Mouse (Mus musculus) gonadal fat pad, adult 2 months (tissue): ENCODE results near the gene Gprc5c. TPM values are rescaled to one million over a fixed set of nuclear protein-coding genes. Genes with fewer than 3 reads are reported as not detected.
A peak's percentile ranks its signal among the peaks of the same experiment; 100 is the strongest.

ENCODE experiments used
- DNase-seq: peaks from one replicate; pipeline ENCODE4 v3.0.0-alpha.2; 2012; ENCODE audit warnings: low read depth
- polyA plus RNA-seq: library from polyadenylated mRNA; depleted of rRNA; stranded (reverse); fragments of >200 nt; gene quantifications from 2 replicates; pipeline ENCODE4 v1.2.3, GENCODE M21; 2012

Gprc5c gene
- polyA plus RNA-seq, 1 experiment = 93.0 TPM

GRCm38 (mm10) chr11:114843818-114844463 is 7.0 kb upstream of the Gprc5c start:
- DNase-seq = no peak

GRCm38 (mm10) chr11:114844464-114845220 is 6.3 kb upstream of the Gprc5c start:
- DNase-seq = no peak

GRCm38 (mm10) chr11:114846336-114846735 is 4.6 kb upstream of the Gprc5c start:
- DNase-seq = no peak

GRCm38 (mm10) chr11:114847008-114847407 is 3.9 kb upstream of the Gprc5c start:
- DNase-seq = no peak

GRCm38 (mm10) chr11:114849572-114849971 is 1.4 kb upstream of the Gprc5c start:
- no peak for DNase-seq

GRCm38 (mm10) chr11:114850066-114850451 is 893 bp upstream of the Gprc5c start:
- DNase-seq = peak; percentile 8

- no peak for DNase-seq
Observed at GRCm38 (mm10) chr11:114851269-114851607, 286 bp downstream of the Gprc5c start.

- peak; percentile 34 for DNase-seq
Observed at GRCm38 (mm10) chr11:114851608-114852310, 807 bp downstream of the Gprc5c start.

- DNase-seq = no peak
Observed at GRCm38 (mm10) chr11:114852311-114853173, 1.6 kb downstream of the Gprc5c start.

- no peak for DNase-seq
Observed at GRCm38 (mm10) chr11:114853174-114853838, 2.4 kb downstream of the Gprc5c start.

- DNase-seq = no peak
Observed at GRCm38 (mm10) chr11:114854581-114854980, 3.6 kb downstream of the Gprc5c start.

GRCm38 (mm10) chr11:114856125-114856524 is 5.2 kb downstream of the Gprc5c start:
- DNase-seq = no peak

GRCm38 (mm10) chr11:114858641-114859040 is 7.7 kb downstream of the Gprc5c start:
- DNase-seq = no peak

- DNase-seq = no peak
Observed at GRCm38 (mm10) chr11:114861057-114861456, 10.1 kb downstream of the Gprc5c start.

- DNase-seq = no peak
Observed at GRCm38 (mm10) chr11:114862687-114863086, 11.7 kb downstream of the Gprc5c start.

- DNase-seq = no peak
Observed at GRCm38 (mm10) chr11:114863918-114864420, 13.0 kb downstream of the Gprc5c start.

GRCm38 (mm10) chr11:114865999-114866398 is 15.0 kb downstream of the Gprc5c start:
- no peak for DNase-seq

- no peak for DNase-seq
Observed at GRCm38 (mm10) chr11:114866486-114867360, 15.8 kb downstream of the Gprc5c start.

GRCm38 (mm10) chr11:114867361-114868235 is 16.6 kb downstream of the Gprc5c start:
- no peak for DNase-seq
